Mouse (Mus musculus): Measurements from ENCODE around the gene Ly86. TPM values are rescaled to one million over a fixed set of nuclear protein-coding genes. Genes with fewer than 3 reads are reported as not detected.
A peak's percentile ranks its signal among the peaks of the same experiment; 100 is the strongest.

Ly86 gene
- polyA plus RNA-seq, 1 experiment from 2014 or later = 15.5 TPM

DNA sequence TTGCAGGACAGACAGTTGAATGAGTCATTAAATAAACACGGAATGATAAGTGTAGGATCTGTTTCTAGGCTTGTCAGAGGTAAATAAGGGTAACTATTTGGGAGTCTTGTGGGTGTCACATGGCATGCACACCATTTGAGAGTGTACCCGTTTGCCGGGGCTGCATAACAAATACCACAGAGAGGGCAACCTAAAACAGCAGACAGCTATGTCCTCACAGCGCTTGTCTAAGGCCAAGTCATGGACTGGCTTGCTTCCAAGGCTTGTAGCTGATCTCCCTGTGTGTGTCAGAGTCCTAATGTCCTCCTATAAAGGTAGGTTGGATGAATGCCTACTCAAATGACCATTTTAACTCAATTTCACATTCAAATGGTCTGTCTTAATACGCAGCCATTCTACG lies 120.7 kb downstream of the Ly86 start:
- Histone ChIP-seq H3K4me2 (no peak overlapping the region), H3K4me1 (peaks cover 50% of the 10 kb centered on the region), H3K27me3 (no peaks in the 10 kb centered on the region), H3K9me3 (no peaks in the 10 kb centered on the region), H3K4me3 (no peak overlapping the region), H3K36me3 (no peaks in the 10 kb centered on the region), H3K27ac (no peak overlapping the region), H3K9ac (no peak overlapping the region)
- ATAC-seq (ENCODE audit: borderline replicate concordance, extremely low read depth, low FRiP score, low TSS enrichment) = no peak
- 68% methylated on average over 6 of the region's 6 CpGs for WGBS

DNA sequence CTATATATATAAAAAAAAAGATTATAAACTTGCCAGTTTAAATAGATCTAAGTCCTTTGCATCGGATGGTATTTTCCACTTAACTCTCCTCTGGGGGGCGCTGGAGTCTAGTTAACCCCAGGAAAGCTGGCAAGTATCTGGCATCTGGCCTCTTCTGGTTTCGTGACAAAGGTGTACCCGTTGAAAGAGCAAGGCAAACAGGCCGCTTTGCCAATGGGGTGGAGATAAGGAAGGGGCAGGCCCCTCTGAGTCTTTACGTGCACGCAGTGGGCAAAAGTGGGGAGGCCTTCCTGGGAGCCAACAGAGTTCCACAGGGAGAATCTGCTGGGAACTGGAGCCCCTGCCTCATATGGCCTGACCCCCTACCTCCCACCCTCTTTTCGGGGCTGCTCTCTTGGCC lies 122.8 kb downstream of the Ly86 start:
- no peaks in the 10 kb centered on the region for H3K36me3 ChIP-seq
- no peaks in the 10 kb centered on the region for H3K27me3 ChIP-seq
- WGBS = 9% methylated on average over 8 of the region's 8 CpGs
- no peaks in the 10 kb centered on the region for H3K9me3 ChIP-seq
- ATAC-seq (ENCODE audit: borderline replicate concordance, extremely low read depth, low FRiP score, low TSS enrichment) = peak; percentile 63
- no peak overlapping the region for H3K4me3 ChIP-seq
- H3K9ac ChIP-seq = peak overlapping the region; percentile 50
- H3K27ac ChIP-seq = peak overlapping the region; percentile 99
- H3K4me2 ChIP-seq = peak overlapping the region; percentile 39
- peaks cover 43% of the 10 kb centered on the region for H3K4me1 ChIP-seq

Data from lung, embryonic 15.5 days (tissue).